In genomic region chr6:83866954-83867597, GRCm38 (mm10) we compare ENCODE assay signal across 8 mouse cellular contexts. TPM values are rescaled to one million over a fixed set of nuclear protein-coding genes. Genes with fewer than 3 reads are reported as not detected.
DNase-seq lines count a peak whose midpoint lies in the region; ATAC-seq lines count a peak whose summit lies in the region.

TSS of gene Zfp638 (plus strand) at chr6:83867109.

- H3K27ac ChIP-seq in hindbrain, embryonic 12.5 days = no peak within 1 kb of the TSS

- peak within 1 kb of the TSS; percentile 63 for H3K4me3 ChIP-seq in hindbrain, embryonic 12.5 days

- ATAC-seq in hindbrain, embryonic 12.5 days (ENCODE audit: low FRiP score) = peak; percentile 96

- peak; percentile 95 for DNase-seq in Muller cell, postnatal 12 days (ENCODE audit: inconsistent ontology term)
- peak; percentile 93 for DNase-seq in cerebellum, adult 9-11 months
- peak; percentile 81 to 91 for DNase-seq in frontal cortex, postnatal 10 days (ENCODE audit: low spot score in 2 of 2)
- DNase-seq in layer of hippocampus, postnatal 14 days (ENCODE audit: low spot score in 2 of 2) = peak; percentile 93 to 95
- DNase-seq in lung, postnatal 14 days = peak; percentile 95
- DNase-seq in retina, adult 2 months (ENCODE audit: low read depth, low spot score) = peak; percentile 70
- peak; percentile 93 to 97 for DNase-seq in thymus, postnatal 36 days

- under 1% methylated on average over 50 of the region's 50 CpGs for WGBS in hindbrain, embryonic 12.5 days

- H3K27me3 ChIP-seq in hindbrain, embryonic 12.5 days = peaks cover 9% of the 10 kb centered on the region; the same call in 1 of the 2 replicates

- no peaks in the 10 kb centered on the region for H3K9me3 ChIP-seq in hindbrain, embryonic 12.5 days (replicated peaks)

- H3K4me2 ChIP-seq in hindbrain, embryonic 12.5 days (replicated peaks) = peak within 1 kb of the TSS; percentile 94

- no peaks in the 10 kb centered on the region for H3K36me3 ChIP-seq in hindbrain, embryonic 12.5 days

- H3K4me1 ChIP-seq in hindbrain, embryonic 12.5 days = peaks cover 7% of the 10 kb centered on the region

- peak within 1 kb of the TSS; percentile 62 for H3K9ac ChIP-seq in hindbrain, embryonic 12.5 days

RNA-seq across cellular contexts. Expression of gene Zfp638, which starts in this region (rescaled TPM):
- 103 and 104 TPM in 2 replicates for polyA plus RNA-seq in hindbrain, embryonic 12.5 days (2016; fragmentation: Nextera tagmentation; extraction: Ambion mirVana)
- total RNA-seq in layer of hippocampus, postnatal 14 days (2021) = 100 to 1,000 TPM; 121 to 131 TPM
